Mouse (Mus musculus): Measurements from ENCODE around the gene Olfr979. TPM values are rescaled to one million over a fixed set of nuclear protein-coding genes. Genes with fewer than 3 reads are reported as not detected.

Gene Olfr979
- polyA plus RNA-seq, 1 experiment from 2014 or later: not detected

Other genes with a start within 250 kb of the Olfr979 start
- not detected in 2 replicates for gene Olfr968, start 220.2 kb downstream of the Olfr979 start, polyA plus RNA-seq (2015; fragmentation: Nextera tagmentation; extraction: Ambion mirVana)
- gene Olfr969, start 212.5 kb downstream of the Olfr979 start, polyA plus RNA-seq (2015; fragmentation: Nextera tagmentation; extraction: Ambion mirVana): not detected in 2 replicates
- gene Olfr970, start 194.6 kb downstream of the Olfr979 start, polyA plus RNA-seq (2015; fragmentation: Nextera tagmentation; extraction: Ambion mirVana): not detected in 2 replicates
- gene Olfr971, start 166.6 kb downstream of the Olfr979 start, polyA plus RNA-seq (2015; fragmentation: Nextera tagmentation; extraction: Ambion mirVana): not detected in 2 replicates
- not detected in 2 replicates for gene Olfr972, start 137.0 kb downstream of the Olfr979 start, polyA plus RNA-seq (2015; fragmentation: Nextera tagmentation; extraction: Ambion mirVana)
- not detected in 2 replicates for gene Olfr229, start 96.1 kb downstream of the Olfr979 start, polyA plus RNA-seq (2015; fragmentation: Nextera tagmentation; extraction: Ambion mirVana)
- not detected in 2 replicates for gene Olfr974, start 66.0 kb downstream of the Olfr979 start, polyA plus RNA-seq (2015; fragmentation: Nextera tagmentation; extraction: Ambion mirVana)
- gene Olfr975, start 51.4 kb downstream of the Olfr979 start, polyA plus RNA-seq (2015; fragmentation: Nextera tagmentation; extraction: Ambion mirVana): not detected in 2 replicates
- gene Olfr976, start 42.3 kb downstream of the Olfr979 start, polyA plus RNA-seq (2015; fragmentation: Nextera tagmentation; extraction: Ambion mirVana): not detected in 2 replicates
- gene Olfr978, start 11.4 kb downstream of the Olfr979 start, polyA plus RNA-seq (2015; fragmentation: Nextera tagmentation; extraction: Ambion mirVana): not detected in 2 replicates
- not detected in 2 replicates for gene Olfr980, start 6.1 kb upstream of the Olfr979 start, polyA plus RNA-seq (2015; fragmentation: Nextera tagmentation; extraction: Ambion mirVana)
- gene Olfr981, start 18.0 kb upstream of the Olfr979 start, polyA plus RNA-seq (2015; fragmentation: Nextera tagmentation; extraction: Ambion mirVana): not detected in 2 replicates
- gene Olfr982, start 70.4 kb upstream of the Olfr979 start, polyA plus RNA-seq (2015; fragmentation: Nextera tagmentation; extraction: Ambion mirVana): not detected in 2 replicates
- gene Olfr983, start 90.1 kb upstream of the Olfr979 start, polyA plus RNA-seq (2015; fragmentation: Nextera tagmentation; extraction: Ambion mirVana): not detected in 2 replicates
- gene Olfr984, start 110.7 kb upstream of the Olfr979 start, polyA plus RNA-seq (2015; fragmentation: Nextera tagmentation; extraction: Ambion mirVana): not detected in 2 replicates
- not detected in 2 replicates for gene Olfr985, start 126.7 kb upstream of the Olfr979 start, polyA plus RNA-seq (2015; fragmentation: Nextera tagmentation; extraction: Ambion mirVana)
- gene Tmem225, start 144.7 kb upstream of the Olfr979 start, polyA plus RNA-seq (2015; fragmentation: Nextera tagmentation; extraction: Ambion mirVana): not detected in 2 replicates
- gene Olfr986, start 177.5 kb upstream of the Olfr979 start, polyA plus RNA-seq (2015; fragmentation: Nextera tagmentation; extraction: Ambion mirVana): not detected in 2 replicates
- 13.1 and 13.6 TPM in 2 replicates for gene Zfp202, start 188.9 kb upstream of the Olfr979 start, polyA plus RNA-seq (2015; fragmentation: Nextera tagmentation; extraction: Ambion mirVana)